Mouse (Mus musculus): ENCODE data around the gene Tectb. TPM values are rescaled to one million over a fixed set of nuclear protein-coding genes. Genes with fewer than 3 reads are reported as not detected.
A peak's percentile ranks its signal among the peaks of the same experiment; 100 is the strongest.

Tectb gene
- polyA plus RNA-seq, 1 experiment: 0.03 TPM

DNA sequence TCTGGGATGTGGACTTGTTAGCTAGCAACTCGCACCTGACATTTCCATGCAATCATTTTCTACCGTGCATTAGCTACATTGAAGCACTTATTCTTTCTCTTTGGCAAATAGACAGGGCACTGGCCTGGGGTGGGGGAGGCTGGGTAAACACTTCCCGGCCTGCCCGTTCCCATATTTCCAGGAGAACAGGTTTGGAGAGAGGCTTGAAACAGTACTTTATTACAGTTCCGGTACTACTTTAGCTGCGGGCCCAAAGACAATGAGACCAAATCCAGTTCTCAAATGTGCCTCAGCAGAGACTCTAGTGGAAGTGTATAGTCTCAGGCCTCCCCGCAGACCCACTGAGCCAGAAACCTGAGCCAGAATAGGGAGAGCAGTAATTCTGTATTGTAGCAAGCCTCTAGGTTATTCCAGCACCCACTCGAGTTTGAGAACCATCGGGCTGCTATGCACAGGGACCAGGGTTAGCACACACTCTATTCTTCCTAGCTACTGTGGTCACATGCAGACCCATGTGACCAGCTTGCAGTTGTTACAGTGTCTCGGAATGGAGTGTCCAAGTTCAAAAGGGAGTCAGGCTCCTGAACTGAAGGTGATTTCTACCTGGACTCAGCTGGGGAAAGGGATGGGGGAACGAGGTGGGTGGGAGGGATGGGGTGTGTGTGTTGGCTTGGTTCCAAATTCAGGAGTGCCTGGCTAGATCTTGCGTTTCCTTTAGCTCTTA is 33.2 kb downstream of the Tectb start:
- Histone ChIP-seq H3K27me3 (ENCODE audit: control insufficient read depth, insufficient read depth, low read length) (no peaks in the 10 kb centered on the region), H3K4me1 (ENCODE audit: control insufficient read depth, insufficient read depth, low read length) (no peaks in the 10 kb centered on the region), H3K27ac (ENCODE audit: insufficient read depth, low read length) (no peak overlapping the region), H3K4me3 (replicated peaks; ENCODE audit: insufficient read depth, low read depth, low read length) (no peak overlapping the region)
- WGBS: 81% methylated on average over 12 of the region's 12 CpGs
- TF ChIP-seq CTCF (IDR thresholded peaks at IDR 0.05; ENCODE audit: borderline replicate concordance, insufficient read depth, low read depth, low read length) (no peak), POLR2A (IDR thresholded peaks at IDR 0.05; ENCODE audit: borderline replicate concordance, insufficient read depth, low read length) (no peak)
- no peak for DNase-seq

DNA sequence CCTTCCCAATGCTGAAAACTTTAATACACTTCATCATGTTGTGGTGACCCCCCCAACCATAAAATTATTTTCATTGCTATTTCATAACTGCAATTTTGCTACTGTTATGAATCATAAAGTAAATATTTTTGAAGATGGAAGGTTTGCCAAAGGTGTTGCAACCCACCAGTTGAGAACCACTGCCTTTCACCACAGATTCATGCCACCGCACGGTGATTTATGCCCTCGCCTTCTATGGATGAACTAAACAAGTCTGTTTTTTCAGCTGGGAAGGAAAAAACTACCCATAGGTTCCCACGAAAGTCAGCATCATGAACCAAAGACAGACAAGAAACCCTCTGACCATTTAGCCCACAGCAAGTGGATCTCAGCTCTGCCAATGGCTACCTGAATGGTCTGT is 36.3 kb downstream of the Tectb start:
- H3K4me1 ChIP-seq (ENCODE audit: control insufficient read depth, insufficient read depth, low read length): no peaks in the 10 kb centered on the region
- no peak overlapping the region for H3K4me3 ChIP-seq (replicated peaks; ENCODE audit: insufficient read depth, low read depth, low read length)
- no peaks in the 10 kb centered on the region for H3K27me3 ChIP-seq (ENCODE audit: control insufficient read depth, insufficient read depth, low read length)
- H3K27ac ChIP-seq (ENCODE audit: insufficient read depth, low read length): no peak overlapping the region
- 89% methylated on average over 4 of the region's 4 CpGs for WGBS
- TF ChIP-seq POLR2A (IDR thresholded peaks at IDR 0.05; ENCODE audit: borderline replicate concordance, insufficient read depth, low read length) (no peak), CTCF (IDR thresholded peaks at IDR 0.05; ENCODE audit: borderline replicate concordance, insufficient read depth, low read depth, low read length) (no peak)
- no peak for DNase-seq

DNA sequence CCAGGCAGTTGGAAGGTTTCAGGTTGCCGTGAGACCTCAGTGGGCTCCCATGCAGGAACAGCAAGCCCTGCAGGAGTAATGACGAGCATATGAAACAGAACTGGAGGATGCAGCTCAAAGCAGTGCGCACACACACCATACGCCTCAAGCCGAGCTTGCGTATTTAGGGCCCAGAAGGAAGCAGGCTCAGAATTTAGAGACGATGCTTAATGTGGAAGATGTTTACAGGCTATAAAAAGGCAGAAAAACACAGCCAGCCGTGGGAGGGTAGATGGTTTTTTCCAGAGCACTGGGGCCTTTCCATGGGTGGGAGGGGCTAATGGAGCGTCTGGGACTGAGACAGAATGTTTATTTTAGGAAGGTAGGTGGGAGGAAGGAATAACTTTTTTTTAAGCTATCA is 36.8 kb downstream of the Tectb start:
- H3K4me3 ChIP-seq (replicated peaks; ENCODE audit: insufficient read depth, low read depth, low read length): no peak overlapping the region
- no peak for DNase-seq
- no peaks in the 10 kb centered on the region for H3K27me3 ChIP-seq (ENCODE audit: control insufficient read depth, insufficient read depth, low read length)
- H3K27ac ChIP-seq (ENCODE audit: insufficient read depth, low read length): no peak overlapping the region
- H3K4me1 ChIP-seq (ENCODE audit: control insufficient read depth, insufficient read depth, low read length): no peaks in the 10 kb centered on the region
- WGBS: 87% methylated on average over 9 of the region's 9 CpGs
- TF ChIP-seq CTCF (IDR thresholded peaks at IDR 0.05; ENCODE audit: borderline replicate concordance, insufficient read depth, low read depth, low read length) (no peak), POLR2A (IDR thresholded peaks at IDR 0.05; ENCODE audit: borderline replicate concordance, insufficient read depth, low read length) (no peak)

DNA sequence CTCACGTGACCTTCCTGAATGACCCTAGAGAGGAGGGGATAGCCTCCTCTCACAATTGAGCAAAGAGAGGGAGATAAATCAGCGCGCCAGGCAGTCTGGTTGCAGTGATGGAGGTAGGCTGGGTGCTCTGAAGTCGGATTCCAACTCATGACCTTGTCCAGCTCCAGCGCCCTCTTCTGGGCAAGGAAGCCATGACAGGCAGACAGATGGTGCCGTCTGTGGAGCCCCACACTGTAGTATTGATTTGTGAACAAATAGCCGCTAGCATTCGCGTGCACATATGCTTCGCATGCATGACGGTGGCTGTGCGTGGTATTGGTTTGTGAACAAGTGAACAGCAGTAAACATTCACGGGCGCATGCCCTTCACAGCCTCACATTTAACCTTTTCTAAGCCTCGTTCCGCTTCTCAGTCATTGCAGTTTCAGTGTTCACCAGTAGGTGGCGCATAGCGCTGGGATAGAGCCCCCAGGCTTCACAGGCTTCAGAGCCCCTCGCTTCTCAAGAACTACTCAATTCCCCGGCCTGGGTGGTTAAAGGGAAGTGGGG is 37.7 kb downstream of the Tectb start:
- Histone ChIP-seq H3K27me3 (ENCODE audit: control insufficient read depth, insufficient read depth, low read length) (no peaks in the 10 kb centered on the region), H3K4me1 (ENCODE audit: control insufficient read depth, insufficient read depth, low read length) (no peaks in the 10 kb centered on the region), H3K27ac (ENCODE audit: insufficient read depth, low read length) (no peak overlapping the region), H3K4me3 (replicated peaks; ENCODE audit: insufficient read depth, low read depth, low read length) (peak overlapping the region; percentile 82)
- TF ChIP-seq CTCF (IDR thresholded peaks at IDR 0.05; ENCODE audit: borderline replicate concordance, insufficient read depth, low read depth, low read length) (peak; percentile 68), POLR2A (IDR thresholded peaks at IDR 0.05; ENCODE audit: borderline replicate concordance, insufficient read depth, low read length) (no peak)
- DNase-seq: peak; percentile 60 to 79
- 6% methylated on average over 20 of the region's 20 CpGs for WGBS

DNA sequence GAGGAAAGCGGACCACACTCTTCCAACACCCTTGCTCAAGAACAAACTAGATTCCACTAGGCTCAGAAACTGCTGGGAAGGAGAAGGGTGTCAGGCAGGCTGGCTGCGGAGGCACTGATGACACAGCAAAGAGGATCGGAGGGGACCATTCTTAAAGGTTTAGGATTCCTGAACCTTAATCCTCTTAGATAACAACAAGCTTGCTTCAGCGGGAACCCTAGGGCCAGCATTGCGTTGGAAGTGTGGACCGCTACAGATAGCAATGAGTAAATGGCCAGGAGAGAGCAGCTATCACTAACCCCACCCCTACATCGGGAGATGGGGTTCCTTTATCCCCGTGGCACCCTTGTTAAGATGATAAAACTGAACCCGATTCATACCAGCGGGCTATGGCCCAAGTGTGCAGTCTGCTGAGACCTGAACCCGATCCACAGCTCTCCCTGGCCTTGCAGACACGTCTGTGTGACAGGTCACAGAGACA is 38.2 kb downstream of the Tectb start:
- Histone ChIP-seq H3K27me3 (ENCODE audit: control insufficient read depth, insufficient read depth, low read length) (no peaks in the 10 kb centered on the region), H3K4me1 (ENCODE audit: control insufficient read depth, insufficient read depth, low read length) (no peaks in the 10 kb centered on the region), H3K4me3 (replicated peaks; ENCODE audit: insufficient read depth, low read depth, low read length) (peak overlapping the region; percentile 82), H3K27ac (ENCODE audit: insufficient read depth, low read length) (no peak overlapping the region)
- TF ChIP-seq CTCF (IDR thresholded peaks at IDR 0.05; ENCODE audit: borderline replicate concordance, insufficient read depth, low read depth, low read length) (no peak), POLR2A (IDR thresholded peaks at IDR 0.05; ENCODE audit: borderline replicate concordance, insufficient read depth, low read length) (no peak)
- DNase-seq: no peak
- 27% methylated on average over 12 of the region's 12 CpGs for WGBS

DNA sequence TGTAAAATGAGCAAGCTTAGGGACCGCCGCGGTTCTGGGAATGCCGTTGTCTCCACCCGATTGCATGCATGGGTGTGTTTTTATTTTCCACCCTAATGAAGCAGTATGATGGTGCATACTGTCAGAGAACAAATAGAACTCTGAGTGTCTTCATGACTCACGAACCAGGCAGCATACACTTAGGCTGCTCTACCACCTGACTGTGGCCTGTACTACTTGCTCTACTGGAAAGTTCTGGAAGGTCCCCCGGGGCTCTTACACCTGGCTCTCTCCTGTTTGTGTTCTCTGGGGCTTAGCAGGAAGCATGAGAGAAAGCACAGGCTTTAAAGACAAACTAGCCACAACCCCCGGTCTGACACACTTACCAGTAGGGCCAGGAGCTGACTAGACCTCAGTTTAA is 38.8 kb downstream of the Tectb start:
- Histone ChIP-seq H3K27ac (ENCODE audit: insufficient read depth, low read length) (no peak overlapping the region), H3K4me1 (ENCODE audit: control insufficient read depth, insufficient read depth, low read length) (no peaks in the 10 kb centered on the region), H3K4me3 (replicated peaks; ENCODE audit: insufficient read depth, low read depth, low read length) (no peak overlapping the region), H3K27me3 (ENCODE audit: control insufficient read depth, insufficient read depth, low read length) (no peaks in the 10 kb centered on the region)
- no peak for DNase-seq
- TF ChIP-seq CTCF (IDR thresholded peaks at IDR 0.05; ENCODE audit: borderline replicate concordance, insufficient read depth, low read depth, low read length): no peak
- no peak for TF ChIP-seq POLR2A (IDR thresholded peaks at IDR 0.05; ENCODE audit: borderline replicate concordance, insufficient read depth, low read length)
- WGBS: 84% methylated on average over 8 of the region's 8 CpGs

DNA sequence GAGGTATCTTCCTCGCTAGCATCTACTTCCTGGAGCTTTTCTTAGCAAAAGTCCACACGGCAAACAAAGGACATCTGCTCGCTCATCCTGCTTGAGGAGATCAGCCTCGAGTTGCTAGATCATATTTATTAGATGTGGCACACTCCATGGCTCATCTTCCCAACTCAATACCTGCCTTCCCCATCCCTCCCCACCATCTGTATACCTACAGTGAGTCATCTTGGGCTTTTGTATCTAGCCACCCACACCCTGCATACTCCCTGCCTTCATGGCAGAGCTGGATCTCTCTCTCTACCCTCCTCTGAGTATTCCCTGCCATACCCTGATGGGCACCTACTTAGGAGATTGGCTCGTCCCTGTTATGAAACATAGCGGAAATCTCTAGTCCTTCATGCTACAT is 40.7 kb downstream of the Tectb start:
- WGBS: 77% methylated on average over 6 of the region's 6 CpGs
- no peak overlapping the region for H3K27ac ChIP-seq (ENCODE audit: insufficient read depth, low read length)
- H3K4me1 ChIP-seq (ENCODE audit: control insufficient read depth, insufficient read depth, low read length): no peaks in the 10 kb centered on the region
- H3K4me3 ChIP-seq (replicated peaks; ENCODE audit: insufficient read depth, low read depth, low read length): no peak overlapping the region
- TF ChIP-seq CTCF (IDR thresholded peaks at IDR 0.05; ENCODE audit: borderline replicate concordance, insufficient read depth, low read depth, low read length): no peak
- no peak for TF ChIP-seq POLR2A (IDR thresholded peaks at IDR 0.05; ENCODE audit: borderline replicate concordance, insufficient read depth, low read length)
- no peak for DNase-seq
- no peaks in the 10 kb centered on the region for H3K27me3 ChIP-seq (ENCODE audit: control insufficient read depth, insufficient read depth, low read length)

DNA sequence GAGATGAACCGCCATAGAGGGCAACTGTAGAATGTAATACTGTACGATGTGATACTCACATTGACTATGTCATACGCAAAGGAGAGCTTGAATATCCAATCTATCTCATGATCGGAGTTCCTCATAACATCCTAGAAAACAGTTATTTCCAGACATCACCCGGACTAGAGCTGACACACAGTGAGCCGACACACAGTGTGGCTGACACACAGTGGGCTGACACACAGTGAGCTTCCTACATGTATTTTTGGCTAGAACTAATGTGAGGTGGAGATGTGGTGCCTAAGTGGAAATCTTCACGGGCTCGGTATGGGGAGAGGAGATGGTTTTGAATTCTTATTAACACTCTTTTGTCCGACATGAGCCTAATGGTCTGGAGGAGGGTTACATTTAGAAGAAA is 41.7 kb downstream of the Tectb start:
- Histone ChIP-seq H3K27ac (ENCODE audit: insufficient read depth, low read length) (no peak overlapping the region), H3K4me3 (replicated peaks; ENCODE audit: insufficient read depth, low read depth, low read length) (no peak overlapping the region), H3K27me3 (ENCODE audit: control insufficient read depth, insufficient read depth, low read length) (no peaks in the 10 kb centered on the region), H3K4me1 (ENCODE audit: control insufficient read depth, insufficient read depth, low read length) (no peaks in the 10 kb centered on the region)
- WGBS: 90% methylated on average over 9 of the region's 9 CpGs
- no peak for TF ChIP-seq CTCF (IDR thresholded peaks at IDR 0.05; ENCODE audit: borderline replicate concordance, insufficient read depth, low read depth, low read length)
- no peak for TF ChIP-seq POLR2A (IDR thresholded peaks at IDR 0.05; ENCODE audit: borderline replicate concordance, insufficient read depth, low read length)
- DNase-seq: no peak

Measured in cerebellum, adult 2 months (tissue).